Mouse (Mus musculus): Measurements from ENCODE around the gene Med16.
"Not testable (repeated sequence)": the region's sequence is repeated elsewhere in the genome, so short reads cannot be mapped to it uniquely, and the experiment has no call there.

The Med16 gene

GRCm38 (mm10) chr10:79916808-79917531, 8.2 kb upstream of the Med16 start, which contains the start of gene Kiss1r:
Gene Kiss1r (plus strand): TSS chr10:79916971.
- DNase-seq: peak; percentile 82

DNA sequence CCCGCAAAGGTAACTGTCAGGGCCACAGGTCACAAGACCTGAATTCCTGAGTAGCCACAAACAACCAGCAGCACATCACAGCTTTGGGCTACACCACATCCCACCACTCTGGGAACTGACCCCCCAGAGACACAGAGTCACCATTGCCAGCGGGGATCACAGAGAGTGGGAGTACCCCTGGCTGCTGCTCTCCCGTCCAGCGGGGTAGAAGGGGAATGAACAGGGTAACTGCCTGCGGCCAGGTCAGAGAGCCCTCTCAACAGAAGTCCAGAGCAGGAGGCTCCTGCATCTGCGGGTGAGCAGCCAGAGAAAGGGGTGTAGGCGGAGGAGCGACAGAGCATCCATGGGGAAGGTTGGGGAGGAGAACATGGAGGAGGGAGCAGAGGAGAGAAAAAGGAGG, 7.4 kb upstream of the Med16 start:
- DNase-seq: no peak

DNA sequence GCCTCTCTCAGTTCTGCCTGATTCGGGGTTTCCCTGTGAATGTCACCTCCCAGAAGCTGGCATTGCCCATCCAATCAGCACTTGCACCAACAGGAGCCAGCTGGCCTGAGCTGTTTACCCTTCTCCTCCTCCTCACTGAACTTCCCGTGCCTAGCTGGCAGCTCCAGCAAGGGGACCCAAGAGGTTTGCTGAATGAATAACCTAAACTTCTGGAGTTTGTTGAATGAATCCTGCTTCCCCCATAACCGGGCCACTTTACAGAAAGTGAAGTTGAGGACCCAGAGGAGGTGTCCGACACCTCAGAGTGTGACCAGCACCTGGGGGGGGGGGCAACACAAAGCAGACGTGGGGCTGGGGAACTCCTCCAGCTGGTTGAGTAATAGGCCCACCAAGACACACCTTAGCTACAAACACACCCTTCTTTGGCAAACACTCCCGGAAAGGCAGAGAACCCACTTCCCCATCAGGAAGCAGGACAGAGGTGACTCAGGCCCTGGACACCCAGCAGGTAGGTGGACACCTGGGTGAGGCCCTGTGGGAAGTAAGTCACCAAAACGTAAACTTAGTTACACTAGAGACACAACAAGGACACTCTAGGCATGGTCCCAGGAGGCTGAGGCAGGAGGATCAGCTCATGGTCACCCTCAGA, 6.3 kb upstream of the Med16 start:
- no peak for DNase-seq

DNA sequence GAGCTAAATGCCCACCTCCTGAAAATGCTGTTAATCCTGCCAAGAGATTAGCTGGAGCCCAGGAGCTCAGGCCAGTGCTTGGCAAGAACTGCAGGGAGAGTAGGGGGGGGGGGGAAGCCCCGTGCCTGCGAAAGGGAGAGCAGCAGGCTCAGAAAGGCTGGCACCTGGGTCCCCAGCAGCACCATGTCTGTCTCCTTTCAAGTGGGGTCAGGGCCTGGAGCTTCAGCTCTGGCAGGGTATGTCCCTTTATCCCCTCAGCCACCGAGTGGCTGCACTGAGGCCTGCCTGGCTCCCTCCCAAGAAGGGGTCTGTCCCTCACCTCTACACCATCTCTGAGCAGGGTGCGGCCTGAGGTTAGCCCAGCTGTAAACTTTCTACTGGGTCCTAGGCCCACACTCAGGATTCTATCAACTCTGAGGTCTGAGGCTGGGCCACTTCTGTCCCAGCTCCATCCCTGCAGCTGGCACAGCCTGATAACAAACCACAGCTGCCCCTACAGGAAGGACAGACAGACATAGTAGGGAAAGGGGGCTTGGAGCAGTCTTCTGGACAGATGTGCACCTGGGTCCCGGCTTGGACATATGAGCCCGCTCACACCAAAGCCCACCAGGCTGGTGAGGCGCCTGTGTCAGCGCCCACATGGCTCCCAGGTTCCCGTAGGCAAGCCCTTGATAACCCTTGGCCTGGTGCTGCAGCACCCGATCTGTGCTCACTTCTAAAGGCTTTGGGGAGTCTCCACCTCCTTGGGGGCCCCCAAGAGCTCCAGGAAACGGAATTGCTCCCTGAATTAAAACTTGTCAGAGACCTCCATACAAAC, 5.6 kb upstream of the Med16 start:
- DNase-seq: no peak

DNA sequence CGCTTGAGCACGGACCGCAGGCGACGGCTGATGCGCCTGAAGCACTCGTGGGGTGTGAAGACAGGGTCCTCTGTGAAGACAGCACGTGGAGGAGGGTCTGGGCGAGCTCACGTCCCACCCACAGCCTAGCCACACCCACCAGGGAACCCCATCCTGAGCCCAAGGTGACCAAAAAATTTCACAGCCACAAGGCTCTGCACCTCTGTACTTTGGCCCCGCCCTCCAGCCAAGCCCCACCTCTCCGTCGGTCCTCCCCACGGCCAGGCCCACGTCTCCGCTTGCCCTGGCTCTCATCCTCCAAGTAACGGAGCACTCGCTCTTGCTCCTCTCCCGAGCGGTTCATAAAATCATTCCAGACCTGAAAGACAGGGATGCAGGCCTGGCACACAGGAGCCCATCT, 3.7 kb upstream of the Med16 start:
- DNase-seq: peak; percentile 28

DNA sequence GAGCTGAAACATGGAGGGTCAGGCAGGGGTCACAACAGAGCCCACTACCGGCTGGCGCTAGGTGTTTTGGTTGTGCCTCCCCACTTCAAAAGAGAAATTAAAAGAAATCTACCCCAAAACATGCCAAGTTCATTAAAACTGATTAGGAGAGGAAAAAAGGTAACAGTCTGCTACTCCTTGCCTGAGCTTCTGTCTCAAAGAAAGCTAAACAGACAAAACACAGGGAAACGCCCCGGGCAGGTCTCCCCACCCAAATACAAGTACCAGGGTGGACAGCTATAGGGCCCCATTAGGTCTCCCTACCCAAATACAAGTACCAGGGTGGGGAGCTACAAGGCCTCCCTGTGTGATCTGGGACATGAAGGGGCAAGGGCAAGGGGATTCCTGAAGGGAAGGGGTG, 1.8 kb upstream of the Med16 start, which contains the start of gene Gm26602:
TSS of gene Gm26602 (plus strand) at position 301 of the 400 bp plus-strand sequence.
- no peak for DNase-seq

- peak; percentile 47 for DNase-seq
Measured at GRCm38 (mm10) chr10:79909092-79909922, 584 bp upstream of the Med16 start.

GRCm38 (mm10) chr10:79907415-79907814, 1.3 kb downstream of the Med16 start:
- DNase-seq: peak; percentile 37

GRCm38 (mm10) chr10:79906712-79907111, 2.0 kb downstream of the Med16 start:
- DNase-seq: peak; percentile 41

DNA sequence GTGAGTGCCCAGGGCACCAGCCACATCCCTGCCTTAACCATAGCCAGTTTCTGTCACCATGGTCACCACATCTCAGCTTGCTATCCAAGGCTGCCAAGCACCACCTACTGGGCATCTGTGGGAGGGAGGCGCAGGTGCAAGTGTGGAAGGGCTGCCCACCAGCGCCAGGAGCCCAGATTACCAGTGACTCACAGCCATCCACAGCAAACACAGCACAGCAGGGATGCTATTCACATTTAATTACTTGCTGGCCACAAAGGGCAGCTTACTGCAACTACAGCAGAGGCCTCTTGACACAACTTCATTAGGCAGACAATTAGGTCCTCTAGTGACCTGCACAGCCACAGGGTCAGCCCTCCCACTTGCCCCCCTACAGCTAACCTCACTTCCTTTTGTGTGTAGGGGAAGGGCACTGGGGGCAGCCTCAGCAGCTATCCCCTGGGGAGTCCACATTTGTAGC, 7.7 kb downstream of the Med16 start:
- no peak for DNase-seq

GRCm38 (mm10) chr10:79897316-79898245, 11.1 kb downstream of the Med16 start:
- no peak for DNase-seq

DNA sequence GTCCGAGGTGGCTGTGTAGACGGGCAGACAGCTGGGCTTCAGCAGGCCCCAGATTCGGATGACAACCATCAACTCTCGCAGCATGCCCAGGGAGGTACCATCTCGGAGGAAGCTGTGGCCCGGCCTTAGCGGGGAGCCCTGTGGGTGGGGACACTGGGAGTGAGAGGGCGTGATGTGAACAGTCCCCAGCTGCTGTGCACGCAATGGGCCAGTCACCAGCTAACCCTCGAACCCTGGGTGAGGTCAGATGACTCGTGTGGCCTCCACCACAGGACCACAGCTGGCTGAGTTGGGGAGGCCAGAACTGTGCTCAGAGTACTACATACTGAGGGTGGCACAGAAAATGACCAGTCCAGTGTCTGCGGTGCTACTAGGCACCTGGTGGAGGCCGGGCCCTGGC, 11.9 kb downstream of the Med16 start:
- DNase-seq: no peak

- no peak for DNase-seq
Measured at GRCm38 (mm10) chr10:79896306-79896705, 12.4 kb downstream of the Med16 start.

DNA sequence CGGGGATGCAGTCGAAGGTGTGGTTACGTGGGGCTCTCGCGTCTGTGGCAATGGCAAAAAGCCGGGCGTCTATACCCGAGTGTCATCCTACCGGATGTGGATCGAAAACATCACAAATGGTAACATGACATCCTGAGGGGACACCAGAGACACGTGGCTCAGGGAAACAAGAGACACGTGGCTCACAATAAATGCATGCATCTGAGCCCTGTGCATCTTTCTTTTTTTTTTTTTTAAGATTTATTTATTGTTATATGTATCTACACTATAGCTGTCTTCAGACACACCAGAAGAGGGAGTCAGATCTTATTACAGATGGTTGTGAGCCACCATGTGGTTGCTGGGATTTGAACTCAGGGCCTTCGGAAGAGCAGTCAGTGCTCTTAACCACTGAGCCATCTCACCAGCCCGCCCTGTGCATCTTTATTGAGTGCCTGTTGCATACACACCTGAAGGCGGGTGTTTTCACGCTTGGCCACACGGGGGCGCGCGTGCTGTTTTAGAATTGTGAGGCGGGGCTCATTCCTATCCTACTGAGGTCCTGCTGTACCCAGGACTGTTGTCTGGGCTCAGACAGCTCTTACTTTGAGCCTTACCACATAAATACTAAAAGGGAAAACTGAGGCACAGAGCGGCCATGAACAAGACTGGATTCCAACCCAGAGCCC, 16.1 kb downstream of the Med16 start:
- DNase-seq: peak; percentile 77

GRCm38 (mm10) chr10:79890670-79891069, 18.1 kb downstream of the Med16 start, which contains the start of gene Cfd:
Gene Cfd (plus strand): TSS chr10:79890853.
- DNase-seq: no peak

DNA sequence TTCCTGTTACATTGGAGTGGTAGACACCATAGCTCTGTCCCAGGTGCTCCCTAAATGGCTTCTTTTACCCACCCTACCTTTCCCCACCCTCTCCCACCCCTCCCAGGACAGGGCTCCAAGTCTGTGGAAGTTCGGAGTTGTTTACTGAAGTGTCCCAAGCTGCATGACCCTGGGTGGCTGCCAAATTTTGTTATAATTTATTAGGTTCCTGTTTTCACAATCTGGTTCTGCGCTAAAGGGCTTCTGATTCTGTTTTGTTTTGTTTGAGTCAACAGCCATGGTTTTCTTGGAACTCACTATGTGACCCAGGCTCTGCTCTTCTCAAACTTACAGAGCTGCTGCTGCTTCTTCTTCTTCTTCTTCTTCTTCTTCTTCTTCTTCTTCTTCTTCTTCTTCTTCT, 19.3 kb downstream of the Med16 start:
- DNase-seq: no peak

- no peak for DNase-seq
Measured at GRCm38 (mm10) chr10:79886611-79887010, 22.1 kb downstream of the Med16 start.

- no peak for DNase-seq
Measured at GRCm38 (mm10) chr10:79886054-79886453, 22.7 kb downstream of the Med16 start, which contains the start of gene Elane. Gene Elane (plus strand): TSS chr10:79886247.

DNA sequence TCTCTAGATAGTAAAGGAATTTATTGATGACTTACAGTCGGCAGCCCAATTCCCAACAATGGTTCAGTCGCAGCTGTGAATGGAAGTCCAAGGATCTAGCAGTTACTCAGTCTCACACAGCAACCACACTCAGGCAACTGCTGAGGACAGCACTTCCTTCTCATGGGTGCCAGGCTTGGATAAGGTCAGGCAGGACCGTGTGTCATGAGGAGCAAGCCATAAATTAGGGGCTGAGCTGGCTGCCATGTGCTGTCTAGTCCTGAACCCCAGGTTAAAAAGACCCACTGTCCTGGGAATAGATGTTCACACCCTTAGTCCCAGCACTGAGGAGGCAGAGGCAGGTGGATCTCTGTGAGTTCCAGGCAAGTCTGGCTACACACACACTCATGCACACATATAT, 23.8 kb downstream of the Med16 start:
- not testable (repeated sequence) for DNase-seq

DNA sequence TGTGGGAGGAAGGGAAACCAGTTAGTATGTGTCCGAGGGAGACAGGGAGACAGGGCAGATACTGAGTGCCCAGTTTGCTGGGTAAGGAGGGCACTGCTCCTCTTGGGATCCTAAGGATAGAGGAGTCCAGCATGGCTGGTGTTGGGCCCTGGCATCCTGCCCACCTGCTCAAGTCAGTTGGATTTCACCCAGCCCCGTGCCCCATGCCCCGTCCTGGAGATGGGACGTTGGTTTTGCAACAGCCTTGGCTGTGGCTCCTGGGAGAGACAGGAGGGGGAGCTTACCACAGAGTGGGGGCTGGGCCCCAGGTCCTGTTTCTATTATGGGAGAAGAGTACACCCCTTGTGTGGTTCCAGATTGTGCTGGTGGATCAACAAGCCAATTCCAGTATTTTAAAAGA, 24.3 kb downstream of the Med16 start:
- no peak for DNase-seq
